21 mouse cellular contexts compared by ENCODE assay signal in genomic region chr7:65461412-65461811, GRCm38 (mm10).
DNase-seq lines count a peak whose midpoint lies in the region; ATAC-seq and TF ChIP-seq lines count a peak whose summit lies in the region.
"Had no signal": no experiment of that assay in that cellular context is flagged by ENCODE, and none has a peak within 500 bp of the region (broad histone marks: within the 10 kb centered on the region; RNA-seq: fewer than 3 reads in every experiment).

No protein-coding gene starts in this region.

- intact Hi-C loops in left cerebral cortex, postnatal 4 days (cut with DNase I): no loop called here
- intact Hi-C loops in left cerebral cortex, postnatal 36 days (cut with DNase I): no loop called here

- ATAC-seq in heart, embryonic 12.5 days (ENCODE audit: insufficient number of reproducible peaks, low FRiP score): no peak
- no peak for ATAC-seq in heart, embryonic 13.5 days (ENCODE audit: extremely low read depth, insufficient number of reproducible peaks, low FRiP score, low TSS enrichment)
- peak; percentile 86 for ATAC-seq in heart, postnatal 0 days (ENCODE audit: insufficient read depth, low read depth)
- ATAC-seq: intestine, embryonic 16.5 days; Patski had no signal

- H3K27ac ChIP-seq in heart, embryonic 12.5 days (ENCODE audit: poor library complexity, severe bottlenecking): no peak overlapping the region
- peak overlapping the region; percentile 17; the same call in 1 of the 2 replicates for H3K27ac ChIP-seq in heart, embryonic 13.5 days (replicated peaks)
- peak overlapping the region; percentile 66 for H3K27ac ChIP-seq in heart, postnatal 0 days (ENCODE audit: low read depth)
- H3K27ac ChIP-seq: embryonic facial prominence, embryonic 10.5 days; gastrocnemius, adult 2 months; hindbrain, embryonic 15.5 days; liver, embryonic 14.5 days; stomach, embryonic 15.5 days had no signal

- no peaks in the 10 kb centered on the region for H3K9me3 ChIP-seq in heart, embryonic 12.5 days (replicated peaks)
- H3K9me3 ChIP-seq in heart, embryonic 13.5 days: no peaks in the 10 kb centered on the region
- no peaks in the 10 kb centered on the region for H3K9me3 ChIP-seq in heart, postnatal 0 days (replicated peaks; ENCODE audit: control insufficient read depth, low read length)
- H3K9me3 ChIP-seq: embryonic facial prominence, embryonic 10.5 days; hindbrain, embryonic 15.5 days; stomach, embryonic 15.5 days had no signal

- DNase-seq in heart, adult 8-10 months (ENCODE audit: low spot score): peak; percentile 67
- peak; percentile 36 for DNase-seq in left cerebral cortex, postnatal 4 days
- DNase-seq in left cerebral cortex, postnatal 36 days (ENCODE audit: low spot score in 2 of 2): no peak
- peak; percentile 85 for DNase-seq in heart, postnatal 0 days (ENCODE audit: low spot score)
- no peak for DNase-seq in layer of hippocampus, postnatal 25 days (ENCODE audit: extremely low spot score in 1 of 2, low spot score in 1 of 2)
- DNase-seq: adrenal gland, adult 8-10 months; cerebellum, adult 11-12 months; gastrocnemius, adult 2 months; kidney, postnatal 10 days; layer of hippocampus, adult 9-11 months; right cerebral cortex, postnatal 25 days; thymus, adult 18-20 months; thymus, postnatal 4 days had no signal

- no peak overlapping the region for H3K4me3 ChIP-seq in heart, embryonic 12.5 days
- no peak overlapping the region for H3K4me3 ChIP-seq in heart, embryonic 13.5 days
- no peak overlapping the region for H3K4me3 ChIP-seq in heart, postnatal 0 days (ENCODE audit: low read depth, low read length)
- H3K4me3 ChIP-seq: embryonic facial prominence, embryonic 10.5 days; gastrocnemius, adult 2 months; hindbrain, embryonic 15.5 days; stomach, embryonic 15.5 days had no signal

- H3K36me3 ChIP-seq in heart, embryonic 12.5 days: no peaks in the 10 kb centered on the region
- H3K36me3 ChIP-seq in heart, embryonic 13.5 days: no peaks in the 10 kb centered on the region
- no peaks in the 10 kb centered on the region for H3K36me3 ChIP-seq in heart, postnatal 0 days (replicated peaks; ENCODE audit: control insufficient read depth, insufficient read depth, low read length)
- H3K36me3 ChIP-seq: embryonic facial prominence, embryonic 10.5 days; stomach, embryonic 15.5 days had no signal

- no peak for TF ChIP-seq CTCF in heart, postnatal 0 days (IDR thresholded peaks at IDR 0.05; ENCODE audit: low read depth)

- H3K27me3 ChIP-seq in heart, embryonic 12.5 days (replicated peaks): no peaks in the 10 kb centered on the region
- H3K27me3 ChIP-seq in heart, embryonic 13.5 days (replicated peaks): no peaks in the 10 kb centered on the region
- H3K27me3 ChIP-seq in heart, postnatal 0 days (ENCODE audit: control insufficient read depth, insufficient read depth, low read length): no peaks in the 10 kb centered on the region
- H3K27me3 ChIP-seq: hindbrain, embryonic 15.5 days; Patski; stomach, embryonic 15.5 days had no signal

- no peak overlapping the region for H3K9ac ChIP-seq in heart, embryonic 12.5 days
- no peak overlapping the region for H3K9ac ChIP-seq in heart, embryonic 13.5 days
- H3K9ac ChIP-seq in heart, postnatal 0 days (replicated peaks; ENCODE audit: low read depth, low read length): no peak overlapping the region
- H3K9ac ChIP-seq: hindbrain, embryonic 15.5 days; liver, embryonic 14.5 days; stomach, embryonic 15.5 days had no signal

- peaks cover 13% of the 10 kb centered on the region for H3K4me1 ChIP-seq in heart, embryonic 12.5 days (replicated peaks)
- peaks cover 25% of the 10 kb centered on the region for H3K4me1 ChIP-seq in heart, embryonic 13.5 days
- peaks cover 30% of the 10 kb centered on the region for H3K4me1 ChIP-seq in heart, postnatal 0 days (ENCODE audit: control insufficient read depth, insufficient read depth)
- H3K4me1 ChIP-seq: stomach, embryonic 15.5 days had no signal

- TF ChIP-seq EP300 in heart, postnatal 0 days (IDR thresholded peaks at IDR 0.05; ENCODE audit: low read depth): 0 out of 2 replicates have a peak, but pooled peaks have one; percentile 61

- WGBS in heart, embryonic 12.5 days: 75% methylated on average over 1 of the region's 1 CpGs
- 62% methylated on average over 1 of the region's 1 CpGs for WGBS in heart, embryonic 13.5 days
- WGBS in heart, postnatal 0 days: 40% methylated on average over 1 of the region's 1 CpGs

- no peak overlapping the region for H3K4me2 ChIP-seq in heart, embryonic 12.5 days
- H3K4me2 ChIP-seq in heart, embryonic 13.5 days: no peak overlapping the region
- no peak overlapping the region for H3K4me2 ChIP-seq in heart, postnatal 0 days (ENCODE audit: low read depth, low read length)
- H3K4me2 ChIP-seq: hindbrain, embryonic 15.5 days; stomach, embryonic 15.5 days had no signal

Comparison
In these comparisons a context has a peak if more than half of its experiments do, and no peak if none do; other contexts are left out.
1. DNase-seq: peak in heart, adult 8-10 months (single experiment), left cerebral cortex, postnatal 4 days (single experiment) and heart, postnatal 0 days (single experiment); none in left cerebral cortex, postnatal 36 days (0 of 2) and layer of hippocampus, postnatal 25 days (0 of 2).